Mouse (Mus musculus): ENCODE results near the gene Gm20441. TPM values are rescaled to one million over a fixed set of nuclear protein-coding genes. Genes with fewer than 3 reads are reported as not detected.

Gm20441 gene
- polyA plus RNA-seq, 1 experiment from 2014 or later: not detected

DNA sequence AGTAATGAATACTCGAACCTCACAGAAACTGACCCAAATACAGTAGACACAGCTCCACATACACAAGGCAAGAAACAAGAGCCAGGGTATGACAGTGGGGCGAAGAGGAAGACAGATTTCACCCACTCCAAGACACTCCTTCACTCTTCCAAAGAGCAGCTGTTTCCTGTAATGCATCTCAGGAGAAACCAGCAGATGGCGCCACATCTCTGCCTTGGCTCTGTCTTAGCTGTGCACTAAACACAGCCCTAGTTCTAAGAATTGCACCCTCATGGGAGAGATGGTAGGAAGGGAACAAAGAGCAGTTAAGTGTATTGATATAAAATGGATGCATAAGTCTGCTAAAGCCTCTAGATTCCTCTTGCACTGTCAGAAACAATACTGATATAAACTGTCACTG lies 36.7 kb downstream of the Gm20441 start:
- H3K9ac ChIP-seq: no peak overlapping the region
- no peak overlapping the region for H3K4me3 ChIP-seq
- peaks cover 90% of the 10 kb centered on the region for H3K36me3 ChIP-seq
- no peaks in the 10 kb centered on the region for H3K27me3 ChIP-seq (replicated peaks)
- no peak overlapping the region for H3K27ac ChIP-seq
- no peaks in the 10 kb centered on the region for H3K9me3 ChIP-seq
- no peaks in the 10 kb centered on the region for H3K4me1 ChIP-seq
- ATAC-seq (ENCODE audit: low FRiP score, low read depth): peak; percentile 82
- no peak overlapping the region for H3K4me2 ChIP-seq (replicated peaks)
- WGBS: 48% methylated on average over 3 of the region's 3 CpGs

DNA sequence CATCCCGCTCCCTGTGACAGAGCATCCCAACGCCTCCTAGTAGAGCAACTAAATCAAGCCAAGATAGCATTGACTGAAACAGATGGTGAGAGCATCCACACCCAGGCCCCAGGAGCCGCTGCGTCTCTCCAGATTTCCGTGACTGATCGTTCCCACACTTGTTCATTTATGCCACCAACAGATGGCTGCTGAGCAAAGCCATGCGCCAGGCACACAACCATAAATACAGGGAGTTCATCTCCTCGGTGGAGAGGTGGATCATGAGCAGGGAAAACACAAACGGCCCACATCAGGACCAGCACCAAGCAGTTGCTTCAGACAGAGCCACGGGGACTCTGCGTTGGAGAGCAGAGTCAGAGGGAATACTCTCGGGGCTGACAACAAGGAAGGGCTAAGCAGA lies 37.4 kb downstream of the Gm20441 start:
- no peak overlapping the region for H3K9ac ChIP-seq
- no peaks in the 10 kb centered on the region for H3K4me1 ChIP-seq
- no peak overlapping the region for H3K4me2 ChIP-seq (replicated peaks)
- no peaks in the 10 kb centered on the region for H3K9me3 ChIP-seq
- H3K27me3 ChIP-seq (replicated peaks): no peaks in the 10 kb centered on the region
- H3K4me3 ChIP-seq: no peak overlapping the region
- no peak for ATAC-seq (ENCODE audit: low FRiP score, low read depth)
- H3K27ac ChIP-seq: no peak overlapping the region
- peaks cover 90% of the 10 kb centered on the region for H3K36me3 ChIP-seq
- 88% methylated on average over 12 of the region's 12 CpGs for whole genome bisulfite sequencing

DNA sequence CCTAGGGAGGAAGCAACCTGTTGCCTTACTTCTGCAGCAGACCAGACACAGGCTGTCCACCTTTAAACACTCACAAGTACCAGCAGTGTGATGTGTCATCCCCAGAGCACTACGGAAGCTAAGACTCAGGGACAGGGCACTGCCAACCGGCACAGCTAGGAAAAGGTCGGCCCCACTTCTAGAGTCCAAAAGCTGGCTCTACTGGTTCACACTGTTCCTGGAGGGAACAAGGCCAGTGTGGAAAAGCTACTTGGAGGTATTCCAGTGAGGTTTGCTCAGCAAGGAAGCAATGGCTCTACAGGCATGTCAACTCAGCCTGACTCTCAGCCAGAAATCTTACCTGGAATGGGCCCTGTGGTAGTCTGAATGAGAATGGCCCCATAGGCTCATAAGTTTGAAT lies 39.9 kb downstream of the Gm20441 start:
- Histone ChIP-seq H3K4me3 (no peak overlapping the region), H3K4me1 (no peaks in the 10 kb centered on the region), H3K9ac (no peak overlapping the region), H3K4me2 (replicated peaks) (no peak overlapping the region), H3K36me3 (peaks cover 89% of the 10 kb centered on the region), H3K27ac (no peak overlapping the region), H3K27me3 (replicated peaks) (no peaks in the 10 kb centered on the region), H3K9me3 (no peaks in the 10 kb centered on the region)
- ATAC-seq (ENCODE audit: low FRiP score, low read depth): no peak
- WGBS: 94% methylated on average over 3 of the region's 3 CpGs

DNA sequence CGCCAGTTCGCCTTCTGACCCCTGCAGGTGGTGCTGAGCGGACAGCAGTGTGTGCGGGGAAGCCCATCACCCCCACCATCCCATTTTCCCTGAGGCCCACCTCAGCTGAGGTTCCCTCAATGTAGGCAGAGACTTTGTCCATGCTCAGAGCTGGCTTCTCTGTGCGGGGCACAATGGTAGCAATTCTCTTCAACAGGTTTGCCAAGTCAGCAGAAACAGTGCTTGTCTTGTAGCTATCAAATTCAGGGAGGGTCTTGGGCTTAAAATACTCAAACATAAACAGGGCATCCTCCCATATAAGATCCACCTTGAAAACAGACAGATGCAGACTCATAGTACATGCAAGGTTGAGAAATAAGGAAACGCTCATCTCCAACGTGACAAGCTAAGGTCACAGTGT lies 55.3 kb downstream of the Gm20441 start:
- Histone ChIP-seq H3K27me3 (replicated peaks) (no peaks in the 10 kb centered on the region), H3K36me3 (peaks cover 83% of the 10 kb centered on the region), H3K4me2 (replicated peaks) (no peak overlapping the region), H3K9ac (no peak overlapping the region), H3K9me3 (no peaks in the 10 kb centered on the region), H3K27ac (no peak overlapping the region), H3K4me3 (no peak overlapping the region), H3K4me1 (no peaks in the 10 kb centered on the region)
- 95% methylated on average over 7 of the region's 7 CpGs for WGBS
- ATAC-seq (ENCODE audit: low FRiP score, low read depth): no peak

Other genes starting within 250 kb of the Gm20441 start
- 11.8 and 16.7 TPM in 2 replicates for gene Lrrc75b, start 220.6 kb downstream of the Gm20441 start, polyA plus RNA-seq (2016; fragmentation: Nextera tagmentation; extraction: Ambion mirVana)
- gene Ggt1, start 219.3 kb downstream of the Gm20441 start, polyA plus RNA-seq (2016; fragmentation: Nextera tagmentation; extraction: Ambion mirVana): 1.3 and 1.8 TPM in 2 replicates
- gene Ggt5, start 191.6 kb downstream of the Gm20441 start, polyA plus RNA-seq (2016; fragmentation: Nextera tagmentation; extraction: Ambion mirVana): 1.1 and 1.6 TPM in 2 replicates
- 3.2 and 3.6 TPM in 2 replicates for gene Susd2, start 136.9 kb downstream of the Gm20441 start, polyA plus RNA-seq (2016; fragmentation: Nextera tagmentation; extraction: Ambion mirVana)
- 37.2 and 42.4 TPM in 2 replicates for gene Cabin1, start 16.6 kb downstream of the Gm20441 start, polyA plus RNA-seq (2016; fragmentation: Nextera tagmentation; extraction: Ambion mirVana)
- 91.8 and 95.6 TPM in 2 replicates for gene Ddt, start 7.5 kb downstream of the Gm20441 start, polyA plus RNA-seq (2016; fragmentation: Nextera tagmentation; extraction: Ambion mirVana)
- gene Gstt3, start 460 bp upstream of the Gm20441 start, polyA plus RNA-seq (2016; fragmentation: Nextera tagmentation; extraction: Ambion mirVana): 1.8 and 2.4 TPM in 2 replicates
- gene Gstt1, start 17.6 kb upstream of the Gm20441 start, polyA plus RNA-seq (2016; fragmentation: Nextera tagmentation; extraction: Ambion mirVana): 2.1 and 4.2 TPM in 2 replicates
- gene Gstt4, start 41.6 kb upstream of the Gm20441 start, polyA plus RNA-seq (2016; fragmentation: Nextera tagmentation; extraction: Ambion mirVana): not detected in 2 replicates
- 8.4 and 8.9 TPM in 2 replicates for gene Gstt2, start 56.5 kb upstream of the Gm20441 start, polyA plus RNA-seq (2016; fragmentation: Nextera tagmentation; extraction: Ambion mirVana)
- 1,568 and 1,704 TPM in 2 replicates for gene Mif, start 79.3 kb upstream of the Gm20441 start, polyA plus RNA-seq (2016; fragmentation: Nextera tagmentation; extraction: Ambion mirVana)
- gene Derl3, start 112.5 kb upstream of the Gm20441 start, polyA plus RNA-seq (2016; fragmentation: Nextera tagmentation; extraction: Ambion mirVana): 2.7 TPM in 2 replicates
- 282 and 298 TPM in 2 replicates for gene Smarcb1, start 140.7 kb upstream of the Gm20441 start, polyA plus RNA-seq (2016; fragmentation: Nextera tagmentation; extraction: Ambion mirVana)
- gene Chchd10, start 152.2 kb upstream of the Gm20441 start, polyA plus RNA-seq (2016; fragmentation: Nextera tagmentation; extraction: Ambion mirVana): 20.2 and 20.6 TPM in 2 replicates
- gene Mmp11, start 155.5 kb upstream of the Gm20441 start, polyA plus RNA-seq (2016; fragmentation: Nextera tagmentation; extraction: Ambion mirVana): 45.4 and 51.2 TPM in 2 replicates
- gene Gm867, start 159.7 kb upstream of the Gm20441 start, polyA plus RNA-seq (2016; fragmentation: Nextera tagmentation; extraction: Ambion mirVana): 2.4 and 2.5 TPM in 2 replicates
- 0.44 and 0.46 TPM in 2 replicates for gene Vpreb3, start 162.1 kb upstream of the Gm20441 start, polyA plus RNA-seq (2016; fragmentation: Nextera tagmentation; extraction: Ambion mirVana)
- gene Gm5134, start 173.6 kb upstream of the Gm20441 start, polyA plus RNA-seq (2016; fragmentation: Nextera tagmentation; extraction: Ambion mirVana): not detected in 2 replicates

All from neural tube, embryonic 12.5 days (tissue).